Mouse (Mus musculus): ENCODE results near the gene Ergic1. TPM values are rescaled to one million over a fixed set of nuclear protein-coding genes. Genes with fewer than 3 reads are reported as not detected.

Gene Ergic1
- polyA plus RNA-seq, 1 experiment from 2014 or later = 97.0 TPM

GRCm38 (mm10) chr17:26609820-26610219, 48.5 kb downstream of the Ergic1 start:
- Histone ChIP-seq H3K9me3 (ENCODE audit: control insufficient read depth, low read length) (no peaks in the 10 kb centered on the region), H3K27me3 (replicated peaks; ENCODE audit: control insufficient read depth, insufficient read depth, low read length) (no peaks in the 10 kb centered on the region), H3K36me3 (ENCODE audit: control insufficient read depth, insufficient read depth, low read length) (peaks cover 3% of the 10 kb centered on the region; the same call in 1 of the 2 replicates), H3K27ac (ENCODE audit: low read depth, low read length) (no peak overlapping the region), H3K9ac (ENCODE audit: low read depth, low read length) (no peak overlapping the region), H3K4me2 (ENCODE audit: low read length) (no peak overlapping the region), H3K4me1 (ENCODE audit: control insufficient read depth, insufficient read depth, low read depth, low read length) (peaks cover 3% of the 10 kb centered on the region; the same call in 1 of the 2 replicates), H3K4me3 (ENCODE audit: low read length) (no peak overlapping the region)
- 83% methylated on average over 8 of the region's 8 CpGs for whole genome bisulfite sequencing
- no peak for ATAC-seq

- 0 out of 2 replicates have a peak overlapping the region, but pooled peaks have one; percentile 32 for H3K27ac ChIP-seq (ENCODE audit: low read depth, low read length)
- H3K9me3 ChIP-seq (ENCODE audit: control insufficient read depth, low read length) = no peaks in the 10 kb centered on the region
- no peak overlapping the region for H3K4me3 ChIP-seq (ENCODE audit: low read length)
- H3K9ac ChIP-seq (ENCODE audit: low read depth, low read length) = no peak overlapping the region
- 66% methylated on average over 7 of the region's 7 CpGs for WGBS
- no peaks in the 10 kb centered on the region for H3K27me3 ChIP-seq (replicated peaks; ENCODE audit: control insufficient read depth, insufficient read depth, low read length)
- H3K4me2 ChIP-seq (ENCODE audit: low read length) = no peak overlapping the region
- H3K36me3 ChIP-seq (ENCODE audit: control insufficient read depth, insufficient read depth, low read length) = peaks cover 6% of the 10 kb centered on the region
- ATAC-seq = no peak
- H3K4me1 ChIP-seq (ENCODE audit: control insufficient read depth, insufficient read depth, low read depth, low read length) = peaks cover 3% of the 10 kb centered on the region; the same call in 1 of the 2 replicates
These were observed 50.0 kb downstream of the Ergic1 start for GRCm38 (mm10) chr17:26611328-26611727.

GRCm38 (mm10) chr17:26611918-26612317, 50.6 kb downstream of the Ergic1 start:
- Histone ChIP-seq H3K4me2 (ENCODE audit: low read length) (no peak overlapping the region), H3K9ac (ENCODE audit: low read depth, low read length) (no peak overlapping the region), H3K9me3 (ENCODE audit: control insufficient read depth, low read length) (no peaks in the 10 kb centered on the region), H3K4me3 (ENCODE audit: low read length) (no peak overlapping the region), H3K27ac (ENCODE audit: low read depth, low read length) (0 out of 2 replicates have a peak overlapping the region, but pooled peaks have one; percentile 46), H3K36me3 (ENCODE audit: control insufficient read depth, insufficient read depth, low read length) (peaks cover 6% of the 10 kb centered on the region), H3K4me1 (ENCODE audit: control insufficient read depth, insufficient read depth, low read depth, low read length) (peaks cover 3% of the 10 kb centered on the region; the same call in 1 of the 2 replicates), H3K27me3 (replicated peaks; ENCODE audit: control insufficient read depth, insufficient read depth, low read length) (no peaks in the 10 kb centered on the region)
- ATAC-seq = no peak
- 71% methylated on average over 4 of the region's 4 CpGs for WGBS

- no peak for ATAC-seq
- H3K27me3 ChIP-seq (replicated peaks; ENCODE audit: control insufficient read depth, insufficient read depth, low read length) = no peaks in the 10 kb centered on the region
- H3K4me2 ChIP-seq (ENCODE audit: low read length) = no peak overlapping the region
- H3K27ac ChIP-seq (ENCODE audit: low read depth, low read length) = no peak overlapping the region
- peaks cover 7% of the 10 kb centered on the region; the same call in 1 of the 2 replicates for H3K36me3 ChIP-seq (ENCODE audit: control insufficient read depth, insufficient read depth, low read length)
- H3K9ac ChIP-seq (ENCODE audit: low read depth, low read length) = no peak overlapping the region
- H3K9me3 ChIP-seq (ENCODE audit: control insufficient read depth, low read length) = no peaks in the 10 kb centered on the region
- no peak overlapping the region for H3K4me3 ChIP-seq (ENCODE audit: low read length)
- WGBS = 89% methylated on average over 6 of the region's 6 CpGs
- peaks cover 3% of the 10 kb centered on the region; the same call in 1 of the 2 replicates for H3K4me1 ChIP-seq (ENCODE audit: control insufficient read depth, insufficient read depth, low read depth, low read length)
These were observed 53.0 kb downstream of the Ergic1 start for GRCm38 (mm10) chr17:26614286-26614685.

- no peaks in the 10 kb centered on the region for H3K9me3 ChIP-seq (ENCODE audit: control insufficient read depth, low read length)
- ATAC-seq = no peak
- no peak overlapping the region for H3K27ac ChIP-seq (ENCODE audit: low read depth, low read length)
- WGBS = 86% methylated on average over 9 of the region's 9 CpGs
- H3K9ac ChIP-seq (ENCODE audit: low read depth, low read length) = no peak overlapping the region
- H3K27me3 ChIP-seq (replicated peaks; ENCODE audit: control insufficient read depth, insufficient read depth, low read length) = no peaks in the 10 kb centered on the region
- H3K4me2 ChIP-seq (ENCODE audit: low read length) = no peak overlapping the region
- H3K4me1 ChIP-seq (ENCODE audit: control insufficient read depth, insufficient read depth, low read depth, low read length) = peaks cover 3% of the 10 kb centered on the region; the same call in 1 of the 2 replicates
- no peak overlapping the region for H3K4me3 ChIP-seq (ENCODE audit: low read length)
- H3K36me3 ChIP-seq (ENCODE audit: control insufficient read depth, insufficient read depth, low read length) = peaks cover 7% of the 10 kb centered on the region; the same call in 1 of the 2 replicates
These were observed 53.6 kb downstream of the Ergic1 start for GRCm38 (mm10) chr17:26614708-26615486.

GRCm38 (mm10) chr17:26616696-26617095, 55.4 kb downstream of the Ergic1 start:
- Histone ChIP-seq H3K36me3 (ENCODE audit: control insufficient read depth, insufficient read depth, low read length) (peaks cover 7% of the 10 kb centered on the region; the same call in 1 of the 2 replicates), H3K9ac (ENCODE audit: low read depth, low read length) (no peak overlapping the region), H3K4me2 (ENCODE audit: low read length) (no peak overlapping the region), H3K9me3 (ENCODE audit: control insufficient read depth, low read length) (no peaks in the 10 kb centered on the region), H3K27me3 (replicated peaks; ENCODE audit: control insufficient read depth, insufficient read depth, low read length) (no peaks in the 10 kb centered on the region), H3K4me3 (ENCODE audit: low read length) (no peak overlapping the region), H3K27ac (ENCODE audit: low read depth, low read length) (no peak overlapping the region), H3K4me1 (ENCODE audit: control insufficient read depth, insufficient read depth, low read depth, low read length) (peaks cover 3% of the 10 kb centered on the region; the same call in 1 of the 2 replicates)
- no peak for ATAC-seq
- 100% methylated on average over 2 of the region's 2 CpGs for WGBS

- Histone ChIP-seq H3K4me1 (ENCODE audit: control insufficient read depth, insufficient read depth, low read depth, low read length) (no peaks in the 10 kb centered on the region; the same call in 1 of the 2 replicates), H3K9me3 (ENCODE audit: control insufficient read depth, low read length) (no peaks in the 10 kb centered on the region), H3K27ac (ENCODE audit: low read depth, low read length) (no peak overlapping the region), H3K27me3 (replicated peaks; ENCODE audit: control insufficient read depth, insufficient read depth, low read length) (no peaks in the 10 kb centered on the region), H3K36me3 (ENCODE audit: control insufficient read depth, insufficient read depth, low read length) (peaks cover 7% of the 10 kb centered on the region; the same call in 1 of the 2 replicates), H3K4me3 (ENCODE audit: low read length) (no peak overlapping the region), H3K4me2 (ENCODE audit: low read length) (no peak overlapping the region), H3K9ac (ENCODE audit: low read depth, low read length) (no peak overlapping the region)
- WGBS = 92% methylated on average over 5 of the region's 5 CpGs
- no peak for ATAC-seq
These were observed 57.2 kb downstream of the Ergic1 start for GRCm38 (mm10) chr17:26618498-26618897.

GRCm38 (mm10) chr17:26619577-26619976, 58.3 kb downstream of the Ergic1 start:
- Histone ChIP-seq H3K9ac (ENCODE audit: low read depth, low read length) (no peak overlapping the region), H3K27ac (ENCODE audit: low read depth, low read length) (no peak overlapping the region), H3K4me2 (ENCODE audit: low read length) (no peak overlapping the region), H3K27me3 (replicated peaks; ENCODE audit: control insufficient read depth, insufficient read depth, low read length) (no peaks in the 10 kb centered on the region), H3K9me3 (ENCODE audit: control insufficient read depth, low read length) (no peaks in the 10 kb centered on the region), H3K4me3 (ENCODE audit: low read length) (no peak overlapping the region), H3K36me3 (ENCODE audit: control insufficient read depth, insufficient read depth, low read length) (peaks cover 9% of the 10 kb centered on the region; the same call in 1 of the 2 replicates), H3K4me1 (ENCODE audit: control insufficient read depth, insufficient read depth, low read depth, low read length) (no peaks in the 10 kb centered on the region; the same call in 1 of the 2 replicates)
- WGBS = 88% methylated on average over 6 of the region's 6 CpGs
- no peak for ATAC-seq

- H3K27ac ChIP-seq (ENCODE audit: low read depth, low read length) = no peak overlapping the region
- no peak overlapping the region for H3K9ac ChIP-seq (ENCODE audit: low read depth, low read length)
- H3K36me3 ChIP-seq (ENCODE audit: control insufficient read depth, insufficient read depth, low read length) = peaks cover 14% of the 10 kb centered on the region
- H3K9me3 ChIP-seq (ENCODE audit: control insufficient read depth, low read length) = no peaks in the 10 kb centered on the region
- no peaks in the 10 kb centered on the region; the same call in 1 of the 2 replicates for H3K4me1 ChIP-seq (ENCODE audit: control insufficient read depth, insufficient read depth, low read depth, low read length)
- WGBS = 89% methylated on average over 5 of the region's 6 CpGs
- H3K27me3 ChIP-seq (replicated peaks; ENCODE audit: control insufficient read depth, insufficient read depth, low read length) = no peaks in the 10 kb centered on the region
- no peak overlapping the region for H3K4me3 ChIP-seq (ENCODE audit: low read length)
- no peak overlapping the region for H3K4me2 ChIP-seq (ENCODE audit: low read length)
- no peak for ATAC-seq
These were observed 59.0 kb downstream of the Ergic1 start for GRCm38 (mm10) chr17:26620292-26620691.

Data from hindbrain, embryonic 16.5 days (tissue).